Mouse (Mus musculus) inflammation-experienced regulatory T-cells, adult 6 months (primary cell): ENCODE data around the gene Lmln. TPM values are rescaled to one million over a fixed set of nuclear protein-coding genes. Genes with fewer than 3 reads are reported as not detected.
"Not testable (repeated sequence)": the region's sequence is repeated elsewhere in the genome, so short reads cannot be mapped to it uniquely, and the experiment has no call there.

Experiments used
- ATAC-seq: one replicate; pipeline ENCODE4 v1.8.0; 2017
- polyA plus RNA-seq, 3 experiments: library from polyadenylated mRNA; unstranded; fragments of 100-300 nt; shearing (Covaris generic); gene quantifications; one replicate each; pipeline ENCODE4 v1.2.1; 2017

Gene Lmln
- polyA plus RNA-seq, 3 experiments from 2014 or later = 0.12 to 0.57 (median 0.24) TPM

DNA sequence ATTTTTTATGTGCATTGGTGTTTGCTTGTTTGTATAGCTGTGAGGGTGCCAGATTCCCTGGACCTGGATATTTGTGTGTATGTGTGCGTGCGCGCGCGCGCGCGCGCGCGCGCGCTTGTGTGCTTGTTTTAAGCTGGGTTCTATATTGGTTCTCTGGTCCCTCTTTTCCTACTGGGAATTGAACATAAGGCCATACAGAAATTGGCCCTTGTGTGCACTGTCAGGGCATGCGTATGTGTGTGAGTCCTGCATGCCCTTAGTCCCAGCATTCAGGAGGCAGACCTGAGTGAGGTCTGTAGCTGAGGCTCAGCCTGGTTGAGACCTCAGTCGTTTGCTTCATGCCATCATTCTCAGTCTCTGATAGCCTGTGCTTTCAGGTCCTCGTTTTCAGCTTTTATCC is 4.3 kb upstream of the Lmln start:
- no peak for ATAC-seq

GRCm38 (mm10) chr16:33058656-33059055 is 3.7 kb upstream of the Lmln start:
- not testable (repeated sequence) for ATAC-seq

DNA sequence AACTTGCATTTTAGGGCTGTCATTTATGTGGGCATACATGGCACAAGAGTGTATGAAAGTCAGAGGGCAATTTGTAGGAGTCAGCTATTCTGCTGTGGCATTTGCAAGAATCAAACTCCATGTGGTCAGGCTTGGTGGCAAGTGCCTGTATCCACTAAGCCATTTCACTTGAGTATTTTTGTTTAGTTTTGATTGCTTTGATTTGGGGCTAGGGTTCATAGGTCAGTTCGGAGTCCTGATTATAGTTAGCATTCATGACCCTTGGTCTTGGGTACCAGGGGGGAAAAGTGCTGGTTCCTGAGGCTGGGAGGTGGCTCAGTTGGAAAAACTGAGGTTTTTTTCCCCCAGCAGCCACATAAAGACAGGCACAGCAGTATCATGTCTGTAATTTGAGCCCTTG is 2.9 kb upstream of the Lmln start:
- ATAC-seq = no peak

DNA sequence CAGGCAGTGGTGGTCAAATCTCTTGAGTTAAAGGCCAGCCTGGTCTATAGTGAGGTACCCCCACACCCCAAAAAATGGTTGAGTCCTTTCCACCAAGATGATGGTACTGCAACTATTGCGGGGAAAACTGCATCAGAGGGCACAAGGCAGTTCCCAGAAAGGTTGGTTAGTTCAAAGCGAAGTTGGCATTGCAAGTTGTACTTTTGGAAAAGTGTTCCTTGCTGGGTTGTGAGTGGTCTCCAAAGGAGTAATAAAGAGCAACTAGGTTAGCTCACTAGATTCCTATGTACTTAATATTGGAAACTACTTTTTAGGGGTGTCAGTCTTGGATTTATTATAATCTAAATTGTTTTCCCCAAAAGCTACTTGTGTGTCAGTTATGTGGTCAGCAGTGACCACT is 1.4 kb upstream of the Lmln start:
- no peak for ATAC-seq

DNA sequence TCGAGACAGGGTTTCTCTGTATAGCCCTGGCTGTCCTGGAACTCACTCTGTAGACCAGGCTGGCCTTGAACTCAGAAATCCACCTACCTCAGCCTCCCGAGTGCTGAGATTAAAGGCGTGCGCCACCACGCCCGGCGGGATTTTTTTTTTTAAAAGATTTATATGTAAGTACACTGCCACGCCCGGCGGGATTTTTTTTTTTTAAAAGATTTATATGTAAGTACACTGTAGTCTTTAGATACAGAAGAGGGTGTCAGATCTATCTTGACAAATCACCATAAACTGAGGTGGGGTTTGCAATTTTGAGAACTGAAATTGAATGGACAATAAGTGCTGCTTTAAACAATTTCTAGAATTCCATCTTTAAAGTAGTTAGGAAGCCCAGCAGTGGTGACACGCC is 921 bp upstream of the Lmln start:
- ATAC-seq = no peak

GRCm38 (mm10) chr16:33062682-33063131 is 386 bp downstream of the Lmln start:
- ATAC-seq = peak; percentile 26

- no peak for ATAC-seq
Measured at GRCm38 (mm10) chr16:33063267-33063666, 946 bp downstream of the Lmln start.

GRCm38 (mm10) chr16:33064636-33065035 is 2.3 kb downstream of the Lmln start:
- no peak for ATAC-seq

DNA sequence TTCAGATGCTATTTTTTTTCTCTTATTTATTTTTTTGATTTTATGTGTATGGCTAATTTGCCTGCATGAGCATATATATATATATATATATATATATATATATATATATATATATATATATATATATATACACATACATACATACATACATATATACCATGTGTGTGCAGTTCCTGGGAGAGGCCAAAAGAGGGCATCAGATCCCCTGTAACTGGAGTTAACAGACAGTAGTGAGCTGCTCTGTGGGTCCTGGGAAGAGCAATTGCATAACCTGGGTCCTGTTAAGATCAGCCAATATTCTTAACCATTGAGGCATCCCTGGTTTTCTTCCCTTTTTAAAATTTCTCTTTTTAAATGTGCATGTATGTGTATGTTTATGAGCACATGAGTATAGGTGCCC is 8.6 kb downstream of the Lmln start:
- ATAC-seq = no peak

- ATAC-seq = peak; percentile 96
Measured at GRCm38 (mm10) chr16:33072871-33073557, 10.7 kb downstream of the Lmln start.

DNA sequence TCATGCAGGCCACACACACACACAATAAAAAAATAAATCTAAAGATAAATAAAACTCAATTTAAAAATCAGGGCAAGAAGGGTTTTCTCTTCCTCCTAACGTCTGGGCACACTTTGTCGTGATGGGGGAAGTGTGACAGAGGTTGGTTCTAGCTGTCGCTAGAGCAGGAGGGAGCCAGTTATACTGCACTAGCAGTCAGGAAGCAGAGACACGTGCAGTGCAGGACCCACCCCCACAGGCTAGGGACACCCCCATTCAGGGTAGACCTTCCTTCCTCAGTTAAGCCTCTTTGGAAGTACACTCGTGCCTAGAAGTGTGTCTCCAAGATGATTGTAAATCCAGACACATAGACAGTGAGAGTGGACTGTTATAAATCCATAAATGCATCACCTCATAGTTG is 12.6 kb downstream of the Lmln start:
- ATAC-seq = peak; percentile 34

DNA sequence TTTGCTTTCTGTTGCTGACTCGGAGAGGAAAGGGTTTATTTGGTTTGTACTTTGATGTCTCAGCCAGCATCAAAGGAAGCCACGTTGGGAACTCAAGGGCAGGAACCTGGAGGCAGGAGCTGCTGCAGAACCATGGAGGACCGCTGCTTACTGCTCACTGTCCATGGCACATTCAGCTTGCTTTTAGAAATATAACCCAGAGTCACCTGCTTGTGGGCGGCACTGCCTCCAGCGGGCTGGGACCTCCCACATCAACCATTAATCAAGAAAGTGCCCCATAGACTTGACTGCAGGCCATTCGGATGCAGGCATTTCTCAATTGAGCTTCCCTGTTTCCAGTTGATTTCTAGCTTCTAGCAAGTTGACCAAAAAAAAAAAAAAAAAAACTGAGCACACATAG is 13.8 kb downstream of the Lmln start:
- ATAC-seq = no peak

DNA sequence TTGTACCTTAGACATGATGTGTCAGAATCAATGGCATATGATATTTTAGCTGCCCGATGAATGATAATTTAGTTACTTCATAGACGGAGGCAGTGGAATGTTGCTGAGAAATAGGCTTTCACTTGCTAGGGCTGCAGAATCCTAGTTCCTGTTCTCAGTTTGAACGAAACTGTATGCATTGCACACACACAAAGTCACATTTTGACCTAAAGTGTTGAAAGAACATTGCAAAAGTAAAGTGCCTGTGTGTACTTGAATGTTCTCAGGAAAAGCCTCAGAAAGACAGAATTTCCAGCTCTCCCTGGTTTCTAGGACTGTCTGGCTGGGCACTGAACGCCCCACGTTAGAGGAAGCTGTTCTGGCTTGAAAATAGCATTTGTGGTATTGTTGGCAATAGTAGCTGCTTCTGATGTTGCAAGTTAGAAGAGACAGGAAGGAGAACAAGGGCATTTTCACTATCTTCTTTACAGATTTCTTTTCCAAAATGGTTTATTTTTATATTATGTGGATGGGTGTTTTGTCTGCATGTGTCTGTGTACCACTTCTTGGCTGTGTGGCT is 14.8 kb downstream of the Lmln start:
- ATAC-seq = no peak

DNA sequence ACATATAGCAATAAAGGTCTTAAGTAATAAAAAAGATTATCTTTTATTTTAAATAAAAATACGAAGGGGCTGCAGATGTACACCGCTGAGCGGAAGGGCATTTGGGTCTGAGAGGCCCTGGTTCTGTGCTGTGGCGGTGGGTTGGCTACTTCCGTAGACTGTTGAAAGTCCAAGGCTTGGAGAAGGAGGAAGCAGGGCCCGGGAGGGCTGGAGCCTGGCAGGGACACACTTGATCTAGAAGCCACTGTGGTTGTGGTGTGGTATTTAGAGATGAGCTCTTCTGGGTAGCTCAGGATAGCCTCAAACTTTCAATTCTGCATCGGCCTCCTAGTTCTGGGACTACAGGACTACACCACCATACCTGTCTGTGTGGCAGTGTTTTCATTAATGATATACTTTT is 17.7 kb downstream of the Lmln start:
- ATAC-seq = no peak

DNA sequence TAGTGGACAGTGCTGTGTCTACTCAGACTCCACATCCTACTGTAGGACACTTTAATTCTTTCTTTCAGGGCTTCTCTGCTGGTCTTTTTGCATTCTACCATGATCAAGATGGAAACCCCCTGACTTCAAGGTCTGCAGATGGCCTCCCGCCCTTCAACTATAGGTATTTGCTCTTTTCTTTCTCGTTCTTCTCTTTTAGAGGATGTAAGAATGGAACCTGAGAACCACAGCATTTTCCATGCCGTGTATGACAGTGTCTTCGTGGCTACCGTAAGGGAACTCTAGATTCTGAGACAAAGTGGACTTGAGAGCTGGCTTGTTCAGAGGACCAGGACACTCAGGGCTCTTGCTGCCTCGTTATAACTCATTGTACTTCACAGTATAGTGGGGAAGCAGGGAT is 20.6 kb downstream of the Lmln start:
- no peak for ATAC-seq

DNA sequence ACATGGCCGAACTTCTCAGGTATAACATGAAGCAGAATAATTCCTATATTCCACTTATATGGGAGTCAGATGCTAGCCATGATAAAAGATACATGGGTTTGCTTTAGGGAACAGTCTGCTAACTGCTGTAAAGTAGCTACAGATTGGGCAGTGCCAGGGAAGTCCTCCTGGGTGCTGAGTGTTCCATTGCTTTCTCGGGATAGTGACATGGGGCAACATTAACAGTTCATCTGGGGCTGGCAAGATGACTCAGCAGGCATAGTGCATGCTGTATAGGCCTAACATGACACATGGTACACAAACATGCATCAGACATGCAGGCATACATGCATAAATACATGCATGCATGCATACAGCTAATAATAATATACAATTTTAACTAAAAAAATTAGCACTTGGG is 21.7 kb downstream of the Lmln start:
- ATAC-seq = no peak

- no peak for ATAC-seq
Measured at GRCm38 (mm10) chr16:33085666-33086065, 23.3 kb downstream of the Lmln start.

DNA sequence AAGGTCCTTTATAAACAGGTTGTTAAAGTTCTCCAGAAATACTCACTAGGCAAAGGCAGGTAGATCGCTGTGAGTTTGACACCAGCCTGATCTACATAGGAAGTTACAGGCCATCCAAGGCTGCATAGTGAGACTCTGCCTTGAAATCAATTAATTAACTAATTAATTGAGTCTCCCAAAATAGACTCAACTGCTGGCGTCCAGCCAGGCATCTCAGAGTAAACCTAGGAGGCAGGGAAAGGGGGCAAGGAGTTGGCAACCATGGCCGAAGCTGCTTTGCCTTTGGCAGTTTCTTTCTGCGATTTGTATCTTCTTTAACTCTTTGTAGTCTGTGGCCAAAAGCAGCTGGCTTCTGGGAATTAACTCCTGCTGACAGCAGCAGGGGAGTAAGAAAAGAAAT is 51.4 kb downstream of the Lmln start:
- ATAC-seq = no peak

DNA sequence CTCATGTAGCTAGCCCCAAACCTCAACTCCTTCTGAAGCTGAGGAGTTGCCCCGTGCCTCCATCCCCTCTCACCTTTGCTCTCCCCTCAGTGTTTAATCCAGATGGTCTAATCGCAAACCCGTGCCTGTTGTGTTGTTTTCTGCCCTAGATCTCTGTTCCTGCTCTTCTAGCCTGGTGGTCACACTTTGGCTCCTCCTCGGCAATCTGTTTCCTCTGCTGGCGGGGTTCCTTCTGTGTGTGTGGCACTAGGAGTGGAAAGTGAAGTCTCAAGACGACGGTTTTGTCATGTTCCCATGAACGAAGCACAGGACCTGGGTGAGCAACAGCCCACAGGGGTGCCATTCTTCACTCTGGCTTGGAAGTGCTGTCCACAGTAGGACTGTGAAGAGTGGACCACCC is 61.1 kb downstream of the Lmln start:
- no peak for ATAC-seq

DNA sequence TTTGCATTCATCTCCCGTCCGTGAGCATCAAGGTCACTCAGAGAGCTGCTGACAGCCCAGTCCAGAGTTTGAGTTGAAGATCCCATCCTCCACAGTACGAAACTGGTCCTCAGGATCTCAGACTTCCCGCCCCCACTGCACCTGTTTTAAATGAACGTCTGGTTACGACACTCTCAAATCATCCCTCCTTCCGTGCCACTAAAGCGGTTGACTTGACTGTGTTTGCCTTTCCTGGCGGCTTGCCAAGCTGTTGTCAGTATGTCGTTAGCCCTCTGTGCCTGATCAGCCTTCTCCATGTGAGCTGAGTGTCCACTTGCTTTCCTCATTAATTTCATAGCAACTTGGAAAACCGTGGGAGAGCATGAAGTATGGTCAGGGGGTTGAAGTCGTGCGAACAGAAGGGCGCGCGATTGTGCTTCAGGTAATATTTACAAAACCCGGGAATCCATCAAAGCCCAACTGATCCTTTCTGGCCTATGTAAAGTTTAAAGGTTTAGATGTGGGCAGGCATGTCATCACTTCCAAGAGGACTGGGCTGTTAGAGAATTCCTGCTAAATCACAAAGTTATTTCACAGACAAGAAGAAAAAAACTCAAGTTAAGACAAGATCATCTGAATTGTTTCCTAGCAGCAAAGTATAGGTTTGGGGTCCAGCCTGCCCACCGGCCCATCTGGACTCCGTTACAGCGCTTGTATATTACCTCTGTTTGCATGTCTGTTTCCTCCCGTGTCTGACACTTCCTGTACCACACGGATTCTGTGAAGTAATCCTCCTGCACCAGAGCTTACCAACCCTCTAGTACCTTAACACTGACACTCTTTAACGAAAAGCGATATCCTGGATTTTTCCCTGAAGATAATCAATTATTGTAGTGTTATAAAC is 61.9 kb downstream of the Lmln start:
- no peak for ATAC-seq

DNA sequence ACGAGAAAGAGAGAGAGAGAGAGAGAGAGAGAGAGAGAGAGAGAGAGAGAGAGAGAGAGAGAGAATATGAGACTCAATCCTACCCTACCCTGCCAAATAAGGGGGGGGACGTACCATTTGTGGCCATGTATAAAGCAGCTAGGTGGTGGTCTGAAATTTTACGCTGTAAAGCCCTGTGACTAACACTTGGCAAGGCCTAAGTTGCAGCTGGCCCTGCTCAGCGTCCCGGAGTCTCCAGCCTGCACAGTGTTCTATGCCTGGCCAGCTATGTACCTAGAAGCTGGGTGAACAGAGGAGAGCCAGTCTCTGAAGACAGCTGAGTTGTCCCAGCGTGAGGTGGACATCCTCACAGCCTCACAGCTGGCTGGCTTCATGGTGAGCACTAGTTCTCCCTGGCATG is 64.7 kb downstream of the Lmln start:
- ATAC-seq = no peak

GRCm38 (mm10) chr16:33130731-33131130 is 68.4 kb downstream of the Lmln start:
- no peak for ATAC-seq

DNA sequence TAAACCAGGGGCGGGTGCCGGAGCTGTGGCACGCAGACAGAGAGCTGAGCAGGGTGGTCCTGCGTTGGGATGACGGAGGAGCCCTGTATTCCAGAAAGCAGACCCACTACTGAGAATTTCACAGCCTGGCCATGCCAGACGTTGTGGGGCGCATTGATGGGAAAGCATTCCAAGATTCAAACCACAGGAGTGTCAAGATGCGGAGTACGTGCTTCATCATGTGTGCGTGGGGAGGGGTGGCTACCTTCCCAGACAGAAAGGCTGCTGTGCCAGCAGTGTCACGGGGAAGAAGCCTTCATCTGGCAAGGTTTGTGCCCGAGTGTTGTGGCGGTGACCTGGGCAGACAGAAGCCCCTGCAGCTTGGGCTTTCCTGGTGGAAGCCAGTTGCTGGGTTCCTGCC is 70.9 kb downstream of the Lmln start:
- ATAC-seq = no peak

DNA sequence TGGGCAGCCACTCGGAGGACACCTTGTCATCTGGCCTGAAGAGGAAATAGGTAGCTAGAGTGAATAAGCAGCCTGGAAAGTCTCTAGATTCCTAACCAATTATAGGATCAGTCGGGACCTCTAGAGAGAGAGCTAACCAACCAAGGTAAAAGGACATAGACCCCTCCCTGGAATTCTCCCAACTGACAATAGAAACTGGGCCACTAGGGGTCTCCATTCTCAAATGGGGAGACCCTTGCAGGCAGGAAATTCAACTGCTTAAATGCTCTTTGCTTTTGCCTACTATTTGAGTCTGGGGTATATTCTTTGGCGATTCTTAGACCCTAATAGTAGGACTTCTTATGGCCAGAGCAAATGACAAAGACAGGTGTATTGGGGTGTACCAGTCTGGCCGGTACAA is 72.8 kb downstream of the Lmln start:
- ATAC-seq = no peak
